Mouse (Mus musculus): ENCODE results near the gene Tlcd2. TPM values are rescaled to one million over a fixed set of nuclear protein-coding genes. Genes with fewer than 3 reads are reported as not detected.

Gene Tlcd2
- total RNA-seq, 2 experiments from 2014 or later: 6.1 to 6.7 TPM

Small RNAs within 50 kb of the gene (microRNA-seq; reads per million reads assigned to microRNA genes)
- gene Mir22: 12,928 to 28,572 reads per million in 2 experiments

Other genes with a start within 250 kb of the Tlcd2 start
- 100 to 1,000 TPM; 109 to 114 TPM for gene Rpa1, start 113.4 kb upstream of the Tlcd2 start, total RNA-seq (2021)
- 1 to 10 TPM; 6.4 to 8.5 TPM for gene Smyd4, start 113.3 kb upstream of the Tlcd2 start, total RNA-seq (2021)
- 10 to 100 TPM; 12.7 to 16.9 TPM for gene Serpinf1, start 39.0 kb upstream of the Tlcd2 start, total RNA-seq (2021)
- under 1 TPM in 1 of 2 experiments, not detected in 1; 0.11 TPM for gene Serpinf2, start 22.1 kb upstream of the Tlcd2 start, total RNA-seq (2021)
- gene Wdr81, start 7.0 kb upstream of the Tlcd2 start, total RNA-seq (2021): 1 to 10 TPM; 5.2 to 6.0 TPM
- gene Prpf8, start 25.1 kb downstream of the Tlcd2 start, total RNA-seq (2021): 100 to 1,000 TPM; 113 to 115 TPM
- 10 to 100 TPM; 24.5 to 24.7 TPM for gene Rilp, start 48.4 kb downstream of the Tlcd2 start, total RNA-seq (2021)
- 10 to 100 TPM; 14.5 to 15.0 TPM for gene Scarf1, start 51.8 kb downstream of the Tlcd2 start, total RNA-seq (2021)
- 10 to 100 TPM in 1 of 2 experiments, 1 to 10 TPM in 1; 8.9 to 10.5 TPM for gene Slc43a2, start 70.0 kb downstream of the Tlcd2 start, total RNA-seq (2021)
- 100 to 1,000 TPM; 150 to 155 TPM for gene Pitpna, start 126.4 kb downstream of the Tlcd2 start, total RNA-seq (2021)
- 10 to 100 TPM; 23.4 to 26.9 TPM for gene Inpp5k, start 169.3 kb downstream of the Tlcd2 start, total RNA-seq (2021)
- gene Myo1c, start 188.8 kb downstream of the Tlcd2 start, total RNA-seq (2021): 100 to 1,000 TPM; 158 to 160 TPM
- 100 to 1,000 TPM; 117 to 123 TPM for gene Crk, start 217.5 kb downstream of the Tlcd2 start, total RNA-seq (2021)

All from heart, postnatal 4 days (tissue).